Mouse (Mus musculus): ENCODE data around the gene Pla2g4e. TPM values are rescaled to one million over a fixed set of nuclear protein-coding genes. Genes with fewer than 3 reads are reported as not detected.
"Not testable (repeated sequence)": the region's sequence is repeated elsewhere in the genome, so short reads cannot be mapped to it uniquely, and the experiment has no call there.

The Pla2g4e gene
- polyA plus RNA-seq, 1 experiment from 2014 or later: 0.07 TPM

- Histone ChIP-seq H3K27ac (no peak overlapping the region), H3K9me3 (no peaks in the 10 kb centered on the region), H3K36me3 (no peaks in the 10 kb centered on the region), H3K9ac (no peak overlapping the region), H3K4me3 (peak overlapping the region; percentile 6; the same call in 1 of the 2 replicates), H3K27me3 (peaks cover 10% of the 10 kb centered on the region), H3K4me2 (peak overlapping the region; percentile 32), H3K4me1 (no peaks in the 10 kb centered on the region)
- WGBS: 6% methylated on average over 9 of the region's 9 CpGs
- 0 out of 2 replicates have a peak, but pooled peaks have one; percentile 43 for ATAC-seq (ENCODE audit: insufficient number of reproducible peaks, insufficient read depth, low FRiP score, low TSS enrichment, low read depth)
Observed at GRCm38 (mm10) chr2:120268635-120269034, 23.5 kb upstream of the Pla2g4e start.

GRCm38 (mm10) chr2:120265523-120265922 is 20.4 kb upstream of the Pla2g4e start:
- H3K9ac ChIP-seq: no peak overlapping the region
- H3K27ac ChIP-seq: no peak overlapping the region
- H3K4me1 ChIP-seq: no peaks in the 10 kb centered on the region
- ATAC-seq (ENCODE audit: insufficient number of reproducible peaks, insufficient read depth, low FRiP score, low TSS enrichment, low read depth): no peak
- peaks cover 10% of the 10 kb centered on the region for H3K27me3 ChIP-seq
- WGBS: 48% methylated on average over 6 of the region's 6 CpGs
- no peaks in the 10 kb centered on the region for H3K9me3 ChIP-seq
- no peak overlapping the region for H3K4me3 ChIP-seq
- no peaks in the 10 kb centered on the region for H3K36me3 ChIP-seq
- no peak overlapping the region for H3K4me2 ChIP-seq

- 35% methylated on average over 10 of the region's 10 CpGs for WGBS
- Histone ChIP-seq H3K27ac (no peak overlapping the region), H3K9ac (no peak overlapping the region), H3K36me3 (no peaks in the 10 kb centered on the region), H3K4me1 (no peaks in the 10 kb centered on the region), H3K4me3 (no peak overlapping the region), H3K9me3 (no peaks in the 10 kb centered on the region), H3K4me2 (no peak overlapping the region), H3K27me3 (peaks cover 10% of the 10 kb centered on the region)
- no peak for ATAC-seq (ENCODE audit: insufficient number of reproducible peaks, insufficient read depth, low FRiP score, low TSS enrichment, low read depth)
Observed at GRCm38 (mm10) chr2:120264858-120265257, 19.7 kb upstream of the Pla2g4e start.

- H3K27me3 ChIP-seq: 0 out of 2 replicates have a peak, but pooled peaks cover 2% of the 10 kb centered on the region
- no peak overlapping the region for H3K4me2 ChIP-seq
- H3K9ac ChIP-seq: no peak overlapping the region
- no peaks in the 10 kb centered on the region for H3K4me1 ChIP-seq
- no peak overlapping the region for H3K27ac ChIP-seq
- ATAC-seq (ENCODE audit: insufficient number of reproducible peaks, insufficient read depth, low FRiP score, low TSS enrichment, low read depth): no peak
- 16% methylated on average over 1 of the region's 1 CpGs for WGBS
- H3K4me3 ChIP-seq: no peak overlapping the region
- H3K9me3 ChIP-seq: no peaks in the 10 kb centered on the region
- no peaks in the 10 kb centered on the region for H3K36me3 ChIP-seq
Observed at GRCm38 (mm10) chr2:120262876-120263275, 17.7 kb upstream of the Pla2g4e start.

- no peak overlapping the region for H3K4me3 ChIP-seq
- no peaks in the 10 kb centered on the region for H3K9me3 ChIP-seq
- no peak for ATAC-seq (ENCODE audit: insufficient number of reproducible peaks, insufficient read depth, low FRiP score, low TSS enrichment, low read depth)
- no peak overlapping the region for H3K9ac ChIP-seq
- H3K36me3 ChIP-seq: no peaks in the 10 kb centered on the region
- no peaks in the 10 kb centered on the region for H3K27me3 ChIP-seq
- WGBS: 67% methylated on average over 3 of the region's 3 CpGs
- H3K4me1 ChIP-seq: no peaks in the 10 kb centered on the region
- no peak overlapping the region for H3K4me2 ChIP-seq
- H3K27ac ChIP-seq: no peak overlapping the region
Observed at GRCm38 (mm10) chr2:120261346-120261745, 16.2 kb upstream of the Pla2g4e start.

GRCm38 (mm10) chr2:120256259-120256658 is 11.1 kb upstream of the Pla2g4e start:
- no peak for ATAC-seq (ENCODE audit: insufficient number of reproducible peaks, insufficient read depth, low FRiP score, low TSS enrichment, low read depth)
- no peak overlapping the region for H3K9ac ChIP-seq
- no peak overlapping the region for H3K4me3 ChIP-seq
- no peaks in the 10 kb centered on the region for H3K9me3 ChIP-seq
- H3K36me3 ChIP-seq: no peaks in the 10 kb centered on the region
- no peak overlapping the region for H3K27ac ChIP-seq
- no peak overlapping the region for H3K4me2 ChIP-seq
- no peaks in the 10 kb centered on the region for H3K4me1 ChIP-seq
- no peaks in the 10 kb centered on the region for H3K27me3 ChIP-seq

- Histone ChIP-seq H3K36me3 (no peaks in the 10 kb centered on the region), H3K9me3 (no peaks in the 10 kb centered on the region), H3K9ac (no peak overlapping the region), H3K27me3 (no peaks in the 10 kb centered on the region), H3K4me3 (no peak overlapping the region), H3K27ac (no peak overlapping the region), H3K4me1 (no peaks in the 10 kb centered on the region), H3K4me2 (no peak overlapping the region)
- ATAC-seq (ENCODE audit: insufficient number of reproducible peaks, insufficient read depth, low FRiP score, low TSS enrichment, low read depth): no peak
- WGBS: 87% methylated on average over 6 of the region's 6 CpGs
Observed at GRCm38 (mm10) chr2:120252644-120253043, 7.5 kb upstream of the Pla2g4e start.

GRCm38 (mm10) chr2:120245421-120246016 is 384 bp upstream of the Pla2g4e start:
- no peaks in the 10 kb centered on the region for H3K36me3 ChIP-seq
- H3K9me3 ChIP-seq: no peaks in the 10 kb centered on the region
- H3K4me1 ChIP-seq: peaks cover 9% of the 10 kb centered on the region
- peak overlapping the region; percentile 43 for H3K4me3 ChIP-seq
- no peak for ATAC-seq (ENCODE audit: insufficient number of reproducible peaks, insufficient read depth, low FRiP score, low TSS enrichment, low read depth)
- WGBS: 14% methylated on average over 9 of the region's 9 CpGs
- peaks cover 12% of the 10 kb centered on the region for H3K27me3 ChIP-seq
- H3K27ac ChIP-seq: no peak overlapping the region
- peak overlapping the region; percentile 64 for H3K9ac ChIP-seq
- peak overlapping the region; percentile 74 for H3K4me2 ChIP-seq

- no peaks in the 10 kb centered on the region for H3K9me3 ChIP-seq
- no peak for ATAC-seq (ENCODE audit: insufficient number of reproducible peaks, insufficient read depth, low FRiP score, low TSS enrichment, low read depth)
- no peak overlapping the region for H3K4me3 ChIP-seq
- H3K27ac ChIP-seq: no peak overlapping the region
- H3K9ac ChIP-seq: no peak overlapping the region
- no peak overlapping the region for H3K4me2 ChIP-seq
- 92% methylated on average over 2 of the region's 2 CpGs for WGBS
- H3K4me1 ChIP-seq: peaks cover 9% of the 10 kb centered on the region
- H3K36me3 ChIP-seq: no peaks in the 10 kb centered on the region
- H3K27me3 ChIP-seq: peaks cover 12% of the 10 kb centered on the region
Observed at GRCm38 (mm10) chr2:120243995-120244394, 1.1 kb downstream of the Pla2g4e start.

- ATAC-seq (ENCODE audit: insufficient number of reproducible peaks, insufficient read depth, low FRiP score, low TSS enrichment, low read depth): no peak
- Histone ChIP-seq H3K36me3 (no peaks in the 10 kb centered on the region), H3K9ac (no peak overlapping the region), H3K9me3 (no peaks in the 10 kb centered on the region), H3K4me1 (peaks cover 9% of the 10 kb centered on the region), H3K4me2 (no peak overlapping the region), H3K4me3 (no peak overlapping the region), H3K27me3 (peaks cover 12% of the 10 kb centered on the region), H3K27ac (no peak overlapping the region)
- WGBS: 80% methylated on average over 5 of the region's 5 CpGs
Observed at GRCm38 (mm10) chr2:120242791-120243467, 2.2 kb downstream of the Pla2g4e start.

- not testable (repeated sequence) for H3K4me2 ChIP-seq; H3K4me3 ChIP-seq; ATAC-seq (ENCODE audit: insufficient number of reproducible peaks, insufficient read depth, low FRiP score, low TSS enrichment, low read depth); H3K36me3 ChIP-seq; H3K27ac ChIP-seq; H3K27me3 ChIP-seq; H3K9ac ChIP-seq; H3K4me1 ChIP-seq; H3K9me3 ChIP-seq
- WGBS: 91% methylated on average over 9 of the region's 9 CpGs
Observed at GRCm38 (mm10) chr2:120238733-120239132, 6.4 kb downstream of the Pla2g4e start.

GRCm38 (mm10) chr2:120237784-120238183 is 7.4 kb downstream of the Pla2g4e start:
- H3K4me3 ChIP-seq: no peak overlapping the region
- no peaks in the 10 kb centered on the region for H3K27me3 ChIP-seq
- no peaks in the 10 kb centered on the region for H3K4me1 ChIP-seq
- WGBS: 75% methylated on average over 5 of the region's 5 CpGs
- no peak overlapping the region for H3K9ac ChIP-seq
- ATAC-seq (ENCODE audit: insufficient number of reproducible peaks, insufficient read depth, low FRiP score, low TSS enrichment, low read depth): no peak
- no peaks in the 10 kb centered on the region for H3K9me3 ChIP-seq
- H3K27ac ChIP-seq: no peak overlapping the region
- H3K4me2 ChIP-seq: no peak overlapping the region
- no peaks in the 10 kb centered on the region for H3K36me3 ChIP-seq
